Mouse (Mus musculus) liver, embryonic 12.5 days (tissue): Measurements from ENCODE around the gene Ankle2. TPM values are rescaled to one million over a fixed set of nuclear protein-coding genes. Genes with fewer than 3 reads are reported as not detected.

Experiments used
- ATAC-seq: fragments of 200-750 bp; cut with Nextera tagmentation; 2 replicates; pipeline ENCODE4 v1.8.0; 2017; ENCODE audit warnings: moderate number of reproducible peaks, mild to moderate bottlenecking, moderate library complexity
- H3K27ac ChIP-seq: fragments of 300-500 bp; sonication (generic); 2 replicates; pipeline ENCODE4 v1.5.1; 2016; ENCODE audit warnings: mild to moderate bottlenecking
- H3K27me3 ChIP-seq: fragments of 300-500 bp; sonication (generic); replicated peaks from 2 replicates; pipeline ENCODE4 v1.6.1; 2016; ENCODE audit warnings: mild to moderate bottlenecking, moderate library complexity
- H3K36me3 ChIP-seq: fragments of 300-500 bp; sonication (generic); 2 replicates; pipeline ENCODE4 v1.6.1; 2016; ENCODE audit warnings: mild to moderate bottlenecking, moderate library complexity
- H3K4me1 ChIP-seq: fragments of 300-500 bp; sonication (generic); 2 replicates; pipeline ENCODE4 v1.6.1; 2016
- H3K4me2 ChIP-seq: fragments of 300-500 bp; sonication (generic); 2 replicates; pipeline ENCODE4 v1.6.1; 2016; ENCODE audit warnings: mild to moderate bottlenecking, moderate library complexity
- H3K4me3 ChIP-seq: fragments of 300-500 bp; sonication (generic); 2 replicates; pipeline ENCODE4 v1.5.1; 2016; ENCODE audit warnings: mild to moderate bottlenecking, moderate library complexity
- H3K9ac ChIP-seq: fragments of 300-500 bp; sonication (generic); 2 replicates; pipeline ENCODE4 v1.6.1; 2016; ENCODE audit warnings: mild to moderate bottlenecking, moderate library complexity
- H3K9me3 ChIP-seq: fragments of 300-500 bp; sonication (generic); replicated peaks from 2 replicates; pipeline ENCODE4 v1.6.1; 2016; ENCODE audit warnings: mild to moderate bottlenecking, moderate library complexity
- WGBS: fragments of 180-500 bp; shearing (Covaris S2); methylation state at CpG from one replicate; pipeline ENCODE4 v1.1.7; 2016; ENCODE audit not compliant: insufficient replicate concordance; 5-methylcytosine and 5-hydroxymethylcytosine counted together
- polyA plus RNA-seq: library from polyadenylated mRNA; unstranded; fragments of >200 nt; fragmentation: Nextera tagmentation; extraction: Ambion mirVana; gene quantifications from 2 replicates; pipeline ENCODE4 v1.2.1, GENCODE M21; 2016

Gene Ankle2
- polyA plus RNA-seq: 20.8 and 21.6 TPM in 2 replicates

- peaks cover 36% of the 10 kb centered on the region for H3K36me3 ChIP-seq
- no peaks in the 10 kb centered on the region for H3K9me3 ChIP-seq
- no peaks in the 10 kb centered on the region for H3K27me3 ChIP-seq
- ATAC-seq: peak; percentile 95
- H3K4me1 ChIP-seq: peaks cover 25% of the 10 kb centered on the region
- H3K4me2 ChIP-seq: peak within 1 kb of the TSS; percentile 84
- H3K9ac ChIP-seq: peak within 1 kb of the TSS; percentile 95
- WGBS: under 1% methylated on average over 77 of the region's 81 CpGs
- peak within 1 kb of the TSS; percentile 99 for H3K27ac ChIP-seq
- H3K4me3 ChIP-seq: peak within 1 kb of the TSS; percentile 94
Observed at GRCm38 (mm10) chr5:110230780-110231461, at the start of gene Ankle2. Gene Ankle2 (plus strand): TSS chr5:110231004.

- ATAC-seq: no peak
- 77% methylated on average over 5 of the region's 5 CpGs for WGBS
- Histone ChIP-seq H3K4me2 (no peak overlapping the region), H3K27ac (no peak overlapping the region), H3K36me3 (peaks cover 49% of the 10 kb centered on the region), H3K27me3 (no peaks in the 10 kb centered on the region), H3K4me1 (peaks cover 33% of the 10 kb centered on the region), H3K9me3 (no peaks in the 10 kb centered on the region), H3K9ac (no peak overlapping the region), H3K4me3 (no peak overlapping the region)
Observed at GRCm38 (mm10) chr5:110181716-110182115, 49.1 kb upstream of the Ankle2 start.

- no peaks in the 10 kb centered on the region for H3K27me3 ChIP-seq
- peaks cover 84% of the 10 kb centered on the region for H3K36me3 ChIP-seq
- no peak overlapping the region for H3K9ac ChIP-seq
- no peaks in the 10 kb centered on the region for H3K9me3 ChIP-seq
- H3K27ac ChIP-seq: no peak overlapping the region
- no peak overlapping the region for H3K4me3 ChIP-seq
- 79% methylated on average over 10 of the region's 10 CpGs for WGBS
- no peak for ATAC-seq
- no peaks in the 10 kb centered on the region for H3K4me1 ChIP-seq
- H3K4me2 ChIP-seq: no peak overlapping the region
Observed at GRCm38 (mm10) chr5:110203164-110203895, 27.5 kb upstream of the Ankle2 start.

GRCm38 (mm10) chr5:110204777-110205176 lies 26.0 kb upstream of the Ankle2 start:
- no peak overlapping the region for H3K9ac ChIP-seq
- no peaks in the 10 kb centered on the region for H3K4me1 ChIP-seq
- ATAC-seq: no peak
- H3K27ac ChIP-seq: no peak overlapping the region
- H3K27me3 ChIP-seq: no peaks in the 10 kb centered on the region
- H3K9me3 ChIP-seq: no peaks in the 10 kb centered on the region
- no peak overlapping the region for H3K4me2 ChIP-seq
- WGBS: 67% methylated on average over 6 of the region's 6 CpGs
- no peak overlapping the region for H3K4me3 ChIP-seq
- peaks cover 95% of the 10 kb centered on the region for H3K36me3 ChIP-seq

GRCm38 (mm10) chr5:110211312-110211711 lies 19.5 kb upstream of the Ankle2 start:
- no peak overlapping the region for H3K4me3 ChIP-seq
- H3K27ac ChIP-seq: no peak overlapping the region
- no peak overlapping the region for H3K9ac ChIP-seq
- H3K36me3 ChIP-seq: peaks cover 96% of the 10 kb centered on the region
- no peaks in the 10 kb centered on the region for H3K27me3 ChIP-seq
- 63% methylated on average over 2 of the region's 2 CpGs for WGBS
- H3K4me2 ChIP-seq: no peak overlapping the region
- no peak for ATAC-seq
- H3K9me3 ChIP-seq: no peaks in the 10 kb centered on the region
- H3K4me1 ChIP-seq: no peaks in the 10 kb centered on the region

- Histone ChIP-seq H3K4me3 (no peak overlapping the region), H3K9ac (no peak overlapping the region), H3K4me2 (no peak overlapping the region), H3K36me3 (peaks cover 98% of the 10 kb centered on the region), H3K4me1 (no peaks in the 10 kb centered on the region), H3K9me3 (no peaks in the 10 kb centered on the region), H3K27me3 (no peaks in the 10 kb centered on the region), H3K27ac (no peak overlapping the region)
- 86% methylated on average over 3 of the region's 3 CpGs for WGBS
- no peak for ATAC-seq
Observed at GRCm38 (mm10) chr5:110216780-110217179, 14.0 kb upstream of the Ankle2 start.

- no peaks in the 10 kb centered on the region for H3K9me3 ChIP-seq
- no peak overlapping the region for H3K4me3 ChIP-seq
- H3K27me3 ChIP-seq: no peaks in the 10 kb centered on the region
- H3K36me3 ChIP-seq: peaks cover 87% of the 10 kb centered on the region
- no peak for ATAC-seq
- H3K27ac ChIP-seq: no peak overlapping the region
- H3K9ac ChIP-seq: no peak overlapping the region
- no peak overlapping the region for H3K4me2 ChIP-seq
- H3K4me1 ChIP-seq: no peaks in the 10 kb centered on the region
- WGBS: 89% methylated on average over 4 of the region's 4 CpGs
Observed at GRCm38 (mm10) chr5:110220331-110220730, 10.5 kb upstream of the Ankle2 start.

GRCm38 (mm10) chr5:110222757-110223156 lies 8.0 kb upstream of the Ankle2 start:
- 74% methylated on average over 6 of the region's 6 CpGs for whole genome bisulfite sequencing
- no peaks in the 10 kb centered on the region for H3K9me3 ChIP-seq

GRCm38 (mm10) chr5:110225056-110225455 lies 5.7 kb upstream of the Ankle2 start:
- Histone ChIP-seq H3K9me3 (no peaks in the 10 kb centered on the region), H3K9ac (no peak overlapping the region), H3K27me3 (no peaks in the 10 kb centered on the region), H3K4me3 (no peak overlapping the region), H3K4me2 (no peak overlapping the region), H3K36me3 (peaks cover 60% of the 10 kb centered on the region), H3K27ac (no peak overlapping the region), H3K4me1 (peaks cover 4% of the 10 kb centered on the region)
- ATAC-seq: no peak
- whole genome bisulfite sequencing: 75% methylated on average over 3 of the region's 3 CpGs

More at GRCm38 (mm10) chr5:110222757-110223156, 8.0 kb upstream of the Ankle2 start:
- Histone ChIP-seq H3K4me2 (no peak overlapping the region), H3K27me3 (no peaks in the 10 kb centered on the region), H3K9ac (no peak overlapping the region), H3K4me1 (no peaks in the 10 kb centered on the region), H3K4me3 (no peak overlapping the region), H3K27ac (no peak overlapping the region), H3K36me3 (peaks cover 82% of the 10 kb centered on the region)
- ATAC-seq: no peak

- ATAC-seq: no peak
- peaks cover 37% of the 10 kb centered on the region for H3K36me3 ChIP-seq
- H3K27me3 ChIP-seq: no peaks in the 10 kb centered on the region
- 35% methylated on average over 1 of the region's 1 CpGs for WGBS
- no peaks in the 10 kb centered on the region for H3K9me3 ChIP-seq
- no peak overlapping the region for H3K4me3 ChIP-seq
- no peak overlapping the region for H3K9ac ChIP-seq
- H3K4me1 ChIP-seq: peaks cover 16% of the 10 kb centered on the region
- H3K27ac ChIP-seq: no peak overlapping the region
- no peak overlapping the region for H3K4me2 ChIP-seq
Observed at GRCm38 (mm10) chr5:110227336-110227883, 3.4 kb upstream of the Ankle2 start.

- Histone ChIP-seq H3K4me3 (peak overlapping the region; percentile 94), H3K27me3 (no peaks in the 10 kb centered on the region), H3K36me3 (peaks cover 35% of the 10 kb centered on the region), H3K27ac (peak overlapping the region; percentile 99), H3K9ac (peak overlapping the region; percentile 95), H3K4me1 (peaks cover 25% of the 10 kb centered on the region), H3K4me2 (peak overlapping the region; percentile 84), H3K9me3 (no peaks in the 10 kb centered on the region)
- no peak for ATAC-seq
- WGBS: 7% methylated on average over 8 of the region's 8 CpGs
Observed at GRCm38 (mm10) chr5:110230401-110230779, 414 bp upstream of the Ankle2 start.

- ATAC-seq: no peak
- 36% methylated on average over 13 of the region's 13 CpGs for WGBS
- peaks cover 25% of the 10 kb centered on the region for H3K4me1 ChIP-seq
- peak overlapping the region; percentile 99 for H3K27ac ChIP-seq
- peak overlapping the region; percentile 84 for H3K4me2 ChIP-seq
- peaks cover 40% of the 10 kb centered on the region for H3K36me3 ChIP-seq
- H3K27me3 ChIP-seq: no peaks in the 10 kb centered on the region
- H3K9me3 ChIP-seq: no peaks in the 10 kb centered on the region
- peak overlapping the region; percentile 94 for H3K4me3 ChIP-seq
- peak overlapping the region; percentile 95 for H3K9ac ChIP-seq
Observed at GRCm38 (mm10) chr5:110231638-110232037, 834 bp downstream of the Ankle2 start.
